Mouse (Mus musculus) layer of hippocampus, postnatal 10 days (tissue): Measurements from ENCODE around the gene Pttg1. TPM values are rescaled to one million over a fixed set of nuclear protein-coding genes. Genes with fewer than 3 reads are reported as not detected.

ENCODE experiments used
- DNase-seq, 2 experiments: peaks; one replicate each; pipeline ENCODE4 v3.0.0; 2021; ENCODE audit warnings: low spot score in 2 of 2
- long read RNA-seq: library from polyadenylated mRNA; stranded (forward); transcript quantifications from one replicate; pipeline ENCODE4 v2.0.0, GENCODE M21; 2023
- total RNA-seq, 2 experiments: library from RNA; stranded (reverse); gene quantifications; 2 replicates each; pipeline ENCODE4 v1.2.3; 2021

The Pttg1 gene
- total RNA-seq, result 10 to 100 TPM; 21.3 to 23.2 TPM
- long read RNA-seq, transcript Pttg1-202 (6 exons, 741 nt), result minor isoform, 6 of 47 reads
- long read RNA-seq, transcript Pttg1-206 (5 exons, 948 nt), result major isoform, 34 of 47 reads
- long read RNA-seq, partial matches to known transcripts, result 2 of 47 reads
- long read RNA-seq, other reads (novel, unspliced or antisense), result 1 of 47 reads

GRCm38 (mm10) chr11:43425824-43426413 is at the start of gene Pttg1:
TSS of gene Pttg1 (minus strand) at chr11:43426251.
- peak; percentile 61 to 74 for DNase-seq

DNA sequence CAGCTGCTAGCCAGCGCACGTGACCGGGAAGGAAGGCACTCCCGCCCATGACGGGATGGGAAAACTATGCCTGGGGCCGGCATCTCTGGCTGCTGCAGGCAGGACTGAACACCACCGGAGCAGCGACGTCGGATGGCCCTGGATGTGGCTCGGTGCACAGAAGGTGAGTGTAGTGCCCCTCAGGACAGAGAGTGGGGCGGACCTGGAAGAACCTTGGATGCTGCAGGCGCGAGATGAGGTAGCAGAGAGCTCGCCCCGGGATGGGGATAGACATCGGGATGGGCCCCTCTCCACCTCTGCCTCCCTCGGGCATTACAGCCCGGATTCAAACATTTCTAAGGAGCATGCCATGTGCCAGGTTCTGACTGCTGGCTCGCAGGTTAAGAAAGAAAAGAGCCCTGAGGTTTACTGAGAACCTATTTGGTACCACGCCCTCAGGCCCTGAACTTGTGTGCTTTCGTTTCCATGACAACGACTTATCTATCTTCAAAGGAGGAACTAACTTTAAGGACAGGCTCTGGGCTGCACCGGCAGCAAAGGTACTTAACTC is 48.2 kb upstream of the Pttg1 start, which contains the start of gene C1qtnf2:
Gene C1qtnf2, plus strand, starts transcription at position 52 of the 550 bp plus-strand sequence.
- peak in 1 of 2 experiments; percentile 15 for DNase-seq

DNA sequence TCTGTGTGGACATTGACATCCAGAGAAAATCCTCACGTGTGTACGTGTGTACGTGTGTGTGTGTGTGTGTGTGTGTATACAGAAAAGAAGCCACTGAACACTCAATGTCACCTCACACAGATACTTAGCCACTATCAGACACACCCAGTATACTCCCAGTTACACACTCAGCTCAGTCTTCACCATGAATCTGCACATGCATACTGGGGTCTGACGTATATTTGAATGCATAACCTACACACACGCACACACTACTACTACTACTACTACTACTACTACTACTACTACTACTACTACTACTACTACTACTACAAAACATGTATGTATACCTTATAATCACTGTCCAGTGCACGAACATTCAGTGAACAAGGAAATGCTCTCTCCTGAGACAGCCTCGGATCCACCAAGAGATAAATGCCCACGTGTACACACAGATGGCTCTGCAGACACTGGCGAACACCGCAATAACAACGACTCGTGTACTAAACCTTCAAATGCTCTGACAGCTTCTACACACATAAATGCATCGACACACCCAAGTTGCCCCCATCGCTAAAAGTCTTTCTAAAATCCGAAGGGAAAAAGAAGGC is 47.7 kb upstream of the Pttg1 start:
- DNase-seq, result peak in 1 of 2 experiments; percentile 23

DNA sequence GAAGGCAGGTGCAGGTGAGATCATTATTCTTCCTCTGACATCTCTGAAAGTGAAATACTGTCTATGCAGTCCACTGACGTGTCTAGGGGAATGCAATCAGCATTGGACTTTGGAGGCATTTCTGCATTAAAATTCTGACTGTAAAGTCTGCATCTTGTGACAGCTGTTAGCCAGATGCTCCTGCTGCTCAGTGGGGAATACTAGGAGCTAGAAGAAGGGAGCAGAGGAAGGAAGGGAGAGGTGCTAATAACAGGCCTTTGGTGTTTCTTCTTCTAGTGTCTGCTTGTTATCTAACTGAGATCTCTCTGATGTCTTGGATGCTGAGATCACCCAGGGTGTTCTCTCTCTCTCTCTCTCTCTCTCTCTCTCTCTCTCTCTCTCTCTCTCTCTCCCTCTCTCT is 47.1 kb upstream of the Pttg1 start:
- DNase-seq, result peak in 1 of 2 experiments; percentile 7

GRCm38 (mm10) chr11:43470881-43471820 is 45.1 kb upstream of the Pttg1 start:
- peak in 1 of 2 experiments; percentile 6 for DNase-seq

DNA sequence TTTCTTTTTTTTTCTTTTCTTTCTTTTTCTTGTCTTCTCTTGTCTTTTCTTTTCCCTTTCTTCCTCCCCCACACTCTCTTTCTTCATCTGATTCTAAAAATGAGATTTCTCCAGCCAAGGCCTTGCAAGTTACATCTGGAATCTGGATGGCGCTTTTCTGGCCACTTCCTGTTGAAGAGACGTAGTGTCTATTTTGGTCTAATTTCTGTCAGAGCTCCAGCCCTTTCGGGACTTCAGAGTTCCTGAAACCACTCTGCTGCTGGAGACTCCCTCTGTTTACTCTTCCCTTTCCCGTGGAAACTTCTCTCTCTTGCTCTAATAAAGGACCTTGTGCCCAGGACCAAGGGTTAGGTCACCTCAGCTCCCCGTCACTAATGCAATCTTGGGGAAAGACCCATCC is 44.1 kb upstream of the Pttg1 start:
- peak in 1 of 2 experiments; percentile 3 for DNase-seq

GRCm38 (mm10) chr11:43463204-43463603 is 37.2 kb upstream of the Pttg1 start:
- peak in 1 of 2 experiments; percentile 0 for DNase-seq

- no peak for DNase-seq
Measured at GRCm38 (mm10) chr11:43452266-43452665, 26.2 kb upstream of the Pttg1 start.

DNA sequence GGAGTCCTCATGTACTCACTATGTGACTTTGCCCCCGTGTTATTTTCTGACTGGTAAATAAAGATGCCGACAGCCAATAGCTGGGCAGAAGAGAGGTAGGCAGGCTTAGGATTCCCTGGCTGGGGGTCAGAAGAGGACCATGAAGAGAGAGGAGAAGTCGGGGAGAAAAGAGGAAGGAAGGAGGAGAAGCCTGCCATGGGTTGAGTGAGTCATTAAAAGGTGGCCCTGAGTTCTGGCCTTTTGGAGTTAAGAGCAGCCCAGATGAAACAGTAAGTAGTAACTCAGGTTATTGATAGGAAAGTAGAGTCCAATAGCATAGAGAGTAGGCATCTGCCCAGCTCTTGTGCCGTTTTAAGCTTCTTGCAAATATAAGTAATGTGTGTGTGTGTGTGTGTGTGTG is 25.3 kb upstream of the Pttg1 start:
- no peak for DNase-seq

- DNase-seq, result no peak
Measured at GRCm38 (mm10) chr11:43449916-43450315, 23.9 kb upstream of the Pttg1 start.

GRCm38 (mm10) chr11:43443183-43443582 is 17.1 kb upstream of the Pttg1 start:
- no peak for DNase-seq

DNA sequence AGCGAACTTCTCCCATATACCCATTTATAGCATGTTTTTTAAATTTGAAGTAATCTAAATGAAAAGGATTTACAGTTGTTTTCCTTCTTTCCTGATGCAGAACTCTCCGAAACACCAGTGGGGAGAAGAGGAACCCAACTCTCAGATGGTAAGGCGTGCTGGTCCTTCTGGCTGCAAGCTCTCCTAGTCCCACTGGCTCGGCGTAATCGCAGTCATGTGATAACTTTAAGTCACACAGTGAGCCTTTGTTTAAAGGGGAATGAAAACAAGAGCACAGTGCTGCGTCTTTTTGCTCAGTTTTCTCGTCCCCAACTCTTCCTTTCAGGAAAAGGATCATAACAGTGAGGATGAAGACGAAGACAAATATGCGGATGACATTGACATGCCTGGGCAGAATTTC is 15.1 kb upstream of the Pttg1 start:
- no peak for DNase-seq

DNA sequence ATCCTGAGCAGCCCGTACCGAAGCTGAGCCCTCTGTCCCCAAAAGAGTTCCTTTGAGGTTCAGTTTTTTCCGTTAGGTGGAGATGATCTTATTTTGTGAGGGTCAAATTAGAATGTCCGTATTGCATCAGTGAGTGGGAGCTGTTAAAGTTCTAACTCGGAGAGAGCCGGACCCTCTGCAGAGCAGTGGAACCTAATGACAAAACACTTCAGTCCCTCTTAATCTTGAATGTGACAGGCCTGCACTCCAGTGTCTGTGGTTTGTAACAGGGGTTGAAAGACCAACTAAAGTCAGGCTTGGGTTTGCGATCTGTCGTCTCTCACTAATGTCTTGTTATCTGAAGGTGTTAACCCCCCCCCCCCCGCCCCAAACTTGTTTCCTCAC is 8.0 kb upstream of the Pttg1 start:
- no peak for DNase-seq

- DNase-seq, result peak; percentile 48 to 74
Measured at GRCm38 (mm10) chr11:43433254-43434023, 7.4 kb upstream of the Pttg1 start, which contains the start of gene Slu7. TSS of gene Slu7 (plus strand) at chr11:43433744.

DNA sequence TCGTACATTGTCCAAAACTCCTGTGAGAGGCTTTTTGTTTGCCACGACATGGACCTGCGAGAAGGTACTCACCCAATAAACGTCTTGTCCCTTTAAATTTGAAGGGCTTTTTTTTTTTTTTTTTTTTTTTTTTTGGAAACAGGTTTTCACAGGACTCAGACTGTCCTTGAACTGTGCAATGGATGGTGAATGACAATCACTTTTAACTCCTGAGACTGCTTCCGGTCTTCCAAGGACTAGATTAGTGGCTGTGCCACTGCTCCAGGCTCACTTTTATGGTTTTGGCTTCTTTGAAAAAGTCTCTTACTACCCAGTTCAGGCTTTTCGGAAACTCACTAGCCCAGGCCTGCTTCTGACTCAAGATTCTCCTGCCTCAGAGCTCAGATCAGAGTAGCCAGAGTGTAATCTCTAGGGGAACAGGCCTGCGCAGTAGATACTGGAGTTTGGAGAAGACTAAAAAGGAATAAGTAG is 398 bp upstream of the Pttg1 start:
- DNase-seq, result no peak

GRCm38 (mm10) chr11:43425166-43425709 is 813 bp downstream of the Pttg1 start:
- DNase-seq, result no peak

DNA sequence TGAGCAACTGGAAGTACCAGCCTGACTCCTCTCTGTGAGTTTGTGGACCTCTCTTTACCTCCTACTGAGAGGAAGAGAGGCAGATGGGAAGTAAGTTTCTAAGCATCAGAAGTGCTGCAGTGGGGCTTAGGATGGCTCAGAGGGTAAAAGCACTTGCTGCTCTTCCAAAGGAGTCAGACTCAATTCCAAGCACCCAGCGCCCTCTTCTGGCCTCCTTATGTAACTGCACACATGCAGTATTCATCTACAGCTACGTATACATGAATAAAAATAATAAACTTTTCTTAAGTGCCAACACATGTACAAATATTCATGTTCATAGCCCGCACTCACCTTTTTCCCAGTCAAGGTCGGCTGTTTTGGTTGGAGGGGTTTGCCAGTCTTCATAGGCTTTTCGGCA is 1.7 kb downstream of the Pttg1 start:
- DNase-seq, result no peak

DNA sequence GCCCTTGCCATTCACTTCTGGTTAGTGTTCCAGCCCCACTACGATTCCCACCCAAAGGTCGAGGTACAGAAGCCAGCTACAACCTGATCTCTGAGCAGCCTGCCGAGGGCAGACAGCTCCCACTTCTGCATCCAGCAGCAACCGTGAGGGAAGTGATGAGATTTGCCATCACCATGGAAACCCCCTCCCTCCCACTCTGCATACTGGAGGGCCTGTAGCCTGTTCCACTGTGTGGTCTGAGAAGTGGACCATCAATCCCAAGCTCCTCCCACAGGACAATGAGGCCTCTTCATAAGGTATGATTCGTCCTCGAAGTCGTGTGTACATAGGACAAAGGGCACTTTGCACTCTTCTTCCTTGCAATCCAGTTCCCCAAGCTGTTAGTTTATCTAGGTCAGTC is 8.8 kb downstream of the Pttg1 start:
- DNase-seq, result no peak

- DNase-seq, result peak; percentile 84 to 86
Measured at GRCm38 (mm10) chr11:43412771-43413451, 13.1 kb downstream of the Pttg1 start.
